Mouse (Mus musculus): Measurements from ENCODE around the gene Prkar2b.
"Not testable (repeated sequence)": the region's sequence is repeated elsewhere in the genome, so short reads cannot be mapped to it uniquely, and the experiment has no call there.

Prkar2b gene

GRCm38 (mm10) chr12:32009985-32010369 lies 51.1 kb downstream of the Prkar2b start:
- not testable (repeated sequence) for DNase-seq (ENCODE audit: low read depth, low spot score)

GRCm38 (mm10) chr12:32009267-32009984 lies 51.7 kb downstream of the Prkar2b start:
- no peak for DNase-seq (ENCODE audit: low read depth, low spot score)

GRCm38 (mm10) chr12:32008728-32009127 lies 52.4 kb downstream of the Prkar2b start:
- no peak for DNase-seq (ENCODE audit: low read depth, low spot score)

- DNase-seq (ENCODE audit: low read depth, low spot score): no peak
Observed at GRCm38 (mm10) chr12:32007646-32008045, 53.5 kb downstream of the Prkar2b start.

GRCm38 (mm10) chr12:32007040-32007439 lies 54.1 kb downstream of the Prkar2b start:
- no peak for DNase-seq (ENCODE audit: low read depth, low spot score)

GRCm38 (mm10) chr12:32006391-32006929 lies 54.6 kb downstream of the Prkar2b start:
- DNase-seq (ENCODE audit: low read depth, low spot score): no peak

GRCm38 (mm10) chr12:32000464-32000863 lies 60.6 kb downstream of the Prkar2b start:
- DNase-seq (ENCODE audit: low read depth, low spot score): no peak

GRCm38 (mm10) chr12:31998706-31999105 lies 62.4 kb downstream of the Prkar2b start:
- DNase-seq (ENCODE audit: low read depth, low spot score): no peak

GRCm38 (mm10) chr12:31997328-31997878 lies 63.7 kb downstream of the Prkar2b start:
- DNase-seq (ENCODE audit: low read depth, low spot score): no peak

GRCm38 (mm10) chr12:31996877-31997276 lies 64.2 kb downstream of the Prkar2b start:
- DNase-seq (ENCODE audit: low read depth, low spot score): no peak

GRCm38 (mm10) chr12:31990575-31990974 lies 70.5 kb downstream of the Prkar2b start:
- DNase-seq (ENCODE audit: low read depth, low spot score): no peak

GRCm38 (mm10) chr12:31989726-31990125 lies 71.4 kb downstream of the Prkar2b start:
- no peak for DNase-seq (ENCODE audit: low read depth, low spot score)

- DNase-seq (ENCODE audit: low read depth, low spot score): no peak
Observed at GRCm38 (mm10) chr12:31986463-31986862, 74.6 kb downstream of the Prkar2b start.

- DNase-seq (ENCODE audit: low read depth, low spot score): no peak
Observed at GRCm38 (mm10) chr12:31985738-31986137, 75.4 kb downstream of the Prkar2b start.

GRCm38 (mm10) chr12:31984664-31985063 lies 76.4 kb downstream of the Prkar2b start:
- no peak for DNase-seq (ENCODE audit: low read depth, low spot score)

- no peak for DNase-seq (ENCODE audit: low read depth, low spot score)
Observed at GRCm38 (mm10) chr12:31984206-31984605, 76.9 kb downstream of the Prkar2b start.

- no peak for DNase-seq (ENCODE audit: low read depth, low spot score)
Observed at GRCm38 (mm10) chr12:31983769-31984168, 77.3 kb downstream of the Prkar2b start.

GRCm38 (mm10) chr12:31983238-31983637 lies 77.9 kb downstream of the Prkar2b start:
- DNase-seq (ENCODE audit: low read depth, low spot score): no peak

- no peak for DNase-seq (ENCODE audit: low read depth, low spot score)
Observed at GRCm38 (mm10) chr12:31977613-31978195, 83.4 kb downstream of the Prkar2b start.

- no peak for DNase-seq (ENCODE audit: low read depth, low spot score)
Observed at GRCm38 (mm10) chr12:31976544-31976943, 84.6 kb downstream of the Prkar2b start.

- DNase-seq (ENCODE audit: low read depth, low spot score): no peak
Observed at GRCm38 (mm10) chr12:31973473-31974172, 87.5 kb downstream of the Prkar2b start.

GRCm38 (mm10) chr12:31971547-31971946 lies 89.5 kb downstream of the Prkar2b start:
- no peak for DNase-seq (ENCODE audit: low read depth, low spot score)
